Mouse (Mus musculus) kidney, postnatal 0 days (tissue): Measurements from ENCODE around the gene Mgrn1. TPM values are rescaled to one million over a fixed set of nuclear protein-coding genes. Genes with fewer than 3 reads are reported as not detected.

Experiments used
- ATAC-seq: fragments of 200-750 bp; cut with Nextera tagmentation; replicated peaks from 2 replicates; pipeline ENCODE4 v1.8.0; 2017; ENCODE audit warnings: low read depth, moderate number of reproducible peaks, moderate TSS enrichment, moderate library complexity; ENCODE audit not compliant: low FRiP score
- DNase-seq: peaks from one replicate; pipeline ENCODE4 v3.0.0-alpha.2; 2016; ENCODE audit warnings: low spot score
- H3K27ac ChIP-seq: fragments of 300-500 bp; sonication (generic); 2 replicates; pipeline ENCODE4 v1.5.1; 2014; ENCODE audit warnings: mild to moderate bottlenecking
- H3K27me3 ChIP-seq: fragments of 300-500 bp; sonication (generic); 2 replicates; pipeline ENCODE4 v1.6.1; 2014; ENCODE audit warnings: low read length, mixed read lengths; ENCODE audit not compliant: insufficient read depth
- H3K36me3 ChIP-seq: fragments of 300-500 bp; sonication (generic); 2 replicates; pipeline ENCODE4 v1.6.1; 2014; ENCODE audit warnings: low read length, mixed read lengths; ENCODE audit not compliant: insufficient read depth
- H3K4me1 ChIP-seq: fragments of 300-500 bp; sonication (generic); replicated peaks from 2 replicates; pipeline ENCODE4 v1.6.1; 2014; ENCODE audit warnings: antibody characterized with exemption, low read length, mixed read lengths; ENCODE audit not compliant: insufficient read depth
- H3K4me2 ChIP-seq: fragments of 300-500 bp; sonication (generic); 2 replicates; pipeline ENCODE4 v1.6.1; 2014; ENCODE audit warnings: mild to moderate bottlenecking, low read length, moderate library complexity, mixed read lengths
- H3K4me3 ChIP-seq: fragments of 300-500 bp; sonication (generic); replicated peaks from 2 replicates; pipeline ENCODE4 v1.5.1; 2014; ENCODE audit warnings: low read depth, low read length
- H3K9ac ChIP-seq: fragments of 300-500 bp; sonication (generic); 2 replicates; pipeline ENCODE4 v1.6.1; 2014; ENCODE audit warnings: low read depth, low read length
- H3K9me3 ChIP-seq: fragments of 300-500 bp; sonication (generic); replicated peaks from 2 replicates; pipeline ENCODE4 v1.6.1; 2016; ENCODE audit warnings: low read length, inconsistent platforms, mixed read lengths
- CTCF ChIP-seq: IDR thresholded peaks from 2 replicates; pipeline ENCODE4 v1.5.1; 2016; ENCODE audit warnings: antibody characterized with exemption, low read depth, mild to moderate bottlenecking, moderate library complexity
- WGBS: fragments of 180-500 bp; shearing (Covaris S2); extraction: QIAGEN DNeasy Blood & Tissue Kit; methylation state at CpG from one replicate; pipeline ENCODE4 v1.1.7; 2014; 5-methylcytosine and 5-hydroxymethylcytosine counted together
- polyA plus RNA-seq: library from polyadenylated mRNA; unstranded; fragments of >200 nt; fragmentation: Nextera tagmentation; extraction: Ambion mirVana; gene quantifications from 2 replicates; pipeline ENCODE4 v1.2.1, GENCODE M21; 2015

Gene Mgrn1
- polyA plus RNA-seq, 1 experiment from 2014 or later: 85.9 TPM

DNA sequence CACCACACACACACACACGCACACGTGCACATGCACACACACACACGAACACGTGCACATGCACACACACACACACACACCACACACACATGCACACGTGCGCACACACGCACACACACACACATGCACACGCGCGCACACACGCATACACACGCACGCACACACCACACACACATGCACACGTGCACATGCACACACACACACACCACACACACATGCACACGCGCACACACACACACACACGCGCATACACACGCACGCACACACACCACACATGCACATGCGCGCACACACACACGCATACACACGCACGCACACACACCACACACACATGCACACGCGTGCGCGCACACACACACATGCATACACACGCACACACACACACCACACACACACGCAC, 49.4 kb downstream of the Mgrn1 start:
- no peak for ATAC-seq
- Histone ChIP-seq H3K27ac (no peak overlapping the region; the same call in 1 of the 2 replicates), H3K36me3 (peaks cover 47% of the 10 kb centered on the region; the same call in 1 of the 2 replicates), H3K4me3 (no peak overlapping the region), H3K9ac (no peak overlapping the region), H3K4me2 (no peak overlapping the region), H3K27me3 (no peaks in the 10 kb centered on the region), H3K4me1 (peaks cover 14% of the 10 kb centered on the region; the same call in 1 of the 2 replicates), H3K9me3 (no peaks in the 10 kb centered on the region)
- WGBS: 97% methylated on average over 31 of the region's 31 CpGs
- no peak for DNase-seq
- no peak for TF ChIP-seq CTCF

- Histone ChIP-seq H3K4me3 (no peak overlapping the region), H3K9me3 (no peaks in the 10 kb centered on the region), H3K27me3 (no peaks in the 10 kb centered on the region), H3K4me1 (peaks cover 15% of the 10 kb centered on the region; the same call in 1 of the 2 replicates), H3K27ac (peak overlapping the region; percentile 70), H3K36me3 (peaks cover 48% of the 10 kb centered on the region; the same call in 1 of the 2 replicates), H3K4me2 (no peak overlapping the region), H3K9ac (no peak overlapping the region)
- TF ChIP-seq CTCF: no peak
- DNase-seq (no peak), ATAC-seq (no peak)
- 77% methylated on average over 10 of the region's 10 CpGs for WGBS
Observed at GRCm38 (mm10) chr16:4935931-4936703, 50.1 kb downstream of the Mgrn1 start.

GRCm38 (mm10) chr16:4937351-4938190, 51.5 kb downstream of the Mgrn1 start:
- peaks cover 48% of the 10 kb centered on the region for H3K36me3 ChIP-seq
- no peak overlapping the region for H3K9ac ChIP-seq
- 83% methylated on average over 8 of the region's 8 CpGs for WGBS
- ATAC-seq: no peak
- H3K4me1 ChIP-seq: peaks cover 15% of the 10 kb centered on the region; the same call in 1 of the 2 replicates
- TF ChIP-seq CTCF: no peak
- no peaks in the 10 kb centered on the region for H3K27me3 ChIP-seq
- H3K9me3 ChIP-seq: no peaks in the 10 kb centered on the region
- no peak overlapping the region for H3K4me2 ChIP-seq
- no peak overlapping the region for H3K4me3 ChIP-seq
- no peak overlapping the region for H3K27ac ChIP-seq
- DNase-seq: no peak

DNA sequence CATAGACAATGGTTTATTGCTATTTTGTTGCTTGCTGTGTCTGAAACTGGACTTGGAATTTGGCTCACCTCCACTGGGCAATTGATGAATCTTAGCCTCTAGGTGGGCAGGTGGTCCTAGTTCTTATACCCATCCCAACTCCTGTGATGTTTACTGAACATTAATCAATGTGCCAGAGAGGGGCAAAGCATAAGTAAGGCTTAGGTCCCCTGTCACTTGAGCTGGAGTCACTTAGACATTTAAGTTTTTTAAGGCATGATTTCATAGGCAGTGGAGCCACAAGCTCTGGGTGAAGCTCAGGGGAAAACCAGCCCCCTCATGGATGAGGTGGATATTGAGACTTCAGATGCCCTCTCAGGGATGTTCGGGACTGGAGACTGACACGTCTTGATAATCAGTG, 52.4 kb downstream of the Mgrn1 start, which contains the start of gene Nudt16l1:
Gene Nudt16l1, plus strand, starts transcription at position 301 of the 400 bp plus-strand sequence.
- H3K4me1 ChIP-seq: peaks cover 15% of the 10 kb centered on the region; the same call in 1 of the 2 replicates
- H3K27me3 ChIP-seq: no peaks in the 10 kb centered on the region
- peak within 1 kb of the TSS; percentile 95 for H3K4me2 ChIP-seq
- peak within 1 kb of the TSS; percentile 83 for H3K4me3 ChIP-seq
- 3% methylated on average over 2 of the region's 2 CpGs for WGBS
- no peak for DNase-seq
- ATAC-seq: no peak
- TF ChIP-seq CTCF: no peak
- peak within 1 kb of the TSS; percentile 96 for H3K9ac ChIP-seq
- H3K9me3 ChIP-seq: no peaks in the 10 kb centered on the region
- H3K36me3 ChIP-seq: peaks cover 52% of the 10 kb centered on the region
- peak within 1 kb of the TSS; percentile 92 for H3K27ac ChIP-seq

DNA sequence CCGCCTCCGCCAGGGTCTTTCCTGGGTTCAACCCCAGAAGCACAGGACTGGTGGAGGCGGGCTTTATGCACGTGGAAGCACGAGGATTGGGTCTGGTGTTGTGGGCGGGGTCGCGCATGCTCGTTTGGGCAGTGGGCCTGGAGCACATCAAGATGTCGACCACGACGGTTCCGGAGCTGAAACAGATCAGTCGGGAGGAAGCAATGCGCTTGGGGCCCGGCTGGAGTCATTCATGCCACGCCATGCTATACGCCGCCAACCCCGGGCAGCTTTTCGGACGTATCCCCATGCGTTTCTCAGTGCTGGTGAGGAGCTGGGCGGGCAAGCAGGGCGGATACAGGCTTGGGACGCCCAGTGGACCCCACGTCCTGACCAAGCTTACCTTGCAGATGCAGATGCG, 52.9 kb downstream of the Mgrn1 start:
- H3K4me2 ChIP-seq: peak overlapping the region; percentile 95
- peak overlapping the region; percentile 96 for H3K9ac ChIP-seq
- H3K9me3 ChIP-seq: no peaks in the 10 kb centered on the region
- peaks cover 47% of the 10 kb centered on the region for H3K36me3 ChIP-seq
- ATAC-seq (peak; percentile 92), DNase-seq (peak; percentile 97)
- peak overlapping the region; percentile 92 for H3K27ac ChIP-seq
- 1% methylated on average over 28 of the region's 28 CpGs for WGBS
- no peak for TF ChIP-seq CTCF
- H3K27me3 ChIP-seq: no peaks in the 10 kb centered on the region
- peak overlapping the region; percentile 83 for H3K4me3 ChIP-seq
- peaks cover 15% of the 10 kb centered on the region; the same call in 1 of the 2 replicates for H3K4me1 ChIP-seq

DNA sequence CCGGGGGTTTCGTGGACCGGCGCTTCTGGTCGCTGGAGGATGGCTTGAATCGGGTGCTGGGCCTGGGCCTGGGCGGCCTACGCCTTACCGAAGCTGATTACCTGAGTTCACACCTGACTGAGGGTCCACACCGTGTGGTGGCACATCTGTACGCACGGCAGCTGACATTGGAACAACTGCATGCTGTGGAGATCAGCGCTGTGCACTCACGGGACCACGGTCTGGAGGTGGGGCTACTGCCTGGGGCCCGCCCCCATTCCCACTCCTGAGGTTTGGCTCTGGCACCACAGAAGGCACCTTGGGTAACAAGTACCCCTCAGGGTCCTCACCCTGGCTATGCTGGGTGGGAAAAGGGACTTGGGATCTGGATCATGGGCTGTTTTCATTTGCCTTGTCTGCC, 53.4 kb downstream of the Mgrn1 start:
- H3K9me3 ChIP-seq: no peaks in the 10 kb centered on the region
- peaks cover 15% of the 10 kb centered on the region; the same call in 1 of the 2 replicates for H3K4me1 ChIP-seq
- H3K4me2 ChIP-seq: peak overlapping the region; percentile 95
- peak; percentile 63 for ATAC-seq
- TF ChIP-seq CTCF: no peak
- no peaks in the 10 kb centered on the region for H3K27me3 ChIP-seq
- H3K36me3 ChIP-seq: peaks cover 43% of the 10 kb centered on the region
- whole genome bisulfite sequencing: 0% methylated on average over 16 of the region's 16 CpGs
- DNase-seq: peak; percentile 42
- H3K9ac ChIP-seq: peak overlapping the region; percentile 96
- H3K4me3 ChIP-seq: peak overlapping the region; percentile 83
- peak overlapping the region; percentile 92 for H3K27ac ChIP-seq
